In genomic region chr5:5486071-5486470, GRCm38 (mm10) we compare ENCODE assay signal across 26 mouse cellular contexts. TPM values are rescaled to one million over a fixed set of nuclear protein-coding genes. Genes with fewer than 3 reads are reported as not detected.
"Had no signal": no experiment of that assay in that cellular context is flagged by ENCODE, and none has a peak within 500 bp of the region (broad histone marks: within the 10 kb centered on the region; RNA-seq: fewer than 3 reads in every experiment).

No protein-coding gene starts in this region.

- H3K4me1 ChIP-seq: kidney, embryonic 15.5 days; liver, embryonic 13.5 days; midbrain, embryonic 15.5 days; neural tube, embryonic 12.5 days; neural tube, embryonic 15.5 days; stomach, embryonic 15.5 days had no signal

- H3K27ac ChIP-seq: kidney, embryonic 15.5 days; liver, embryonic 13.5 days; midbrain, embryonic 15.5 days; neural tube, embryonic 12.5 days; neural tube, embryonic 15.5 days; stomach, embryonic 15.5 days had no signal

- H3K4me2 ChIP-seq: kidney, embryonic 15.5 days; liver, embryonic 13.5 days; midbrain, embryonic 11.5 days; midbrain, embryonic 15.5 days; neural tube, embryonic 12.5 days; neural tube, embryonic 15.5 days; stomach, embryonic 15.5 days had no signal

- H3K4me3 ChIP-seq: kidney, embryonic 15.5 days; liver, embryonic 13.5 days; midbrain, embryonic 15.5 days; neural tube, embryonic 12.5 days; neural tube, embryonic 15.5 days; stomach, embryonic 15.5 days had no signal

- H3K36me3 ChIP-seq: kidney, embryonic 15.5 days; liver, embryonic 13.5 days; midbrain, embryonic 15.5 days; neural tube, embryonic 12.5 days; neural tube, embryonic 15.5 days; stomach, embryonic 15.5 days had no signal

- H3K9me3 ChIP-seq: kidney, embryonic 15.5 days; liver, embryonic 13.5 days; midbrain, embryonic 15.5 days; neural tube, embryonic 12.5 days; neural tube, embryonic 15.5 days; stomach, embryonic 15.5 days had no signal

- ATAC-seq: midbrain, embryonic 15.5 days had no signal

- H3K9ac ChIP-seq: kidney, embryonic 15.5 days; liver, embryonic 13.5 days; midbrain, embryonic 15.5 days; neural tube, embryonic 12.5 days; neural tube, embryonic 15.5 days; stomach, embryonic 15.5 days had no signal

- H3K27me3 ChIP-seq: kidney, embryonic 15.5 days; liver, embryonic 13.5 days; midbrain, embryonic 15.5 days; neural tube, embryonic 12.5 days; neural tube, embryonic 15.5 days; stomach, embryonic 15.5 days had no signal

- DNase-seq: kidney, postnatal 10 days; kidney, postnatal 36 days; layer of hippocampus, adult 9-11 months; liver, embryonic 13.5 days; lung, adult 2 months; lung, postnatal 14 days; lung, postnatal 4 days; right cerebral cortex, adult 18-20 months; right cerebral cortex, postnatal 14 days; spleen, adult 18-20 months; thymus, postnatal 25 days had no signal

RNA-seq across cellular contexts. Expression of gene 1700015F17Rik, which starts 7.1 kb away (rescaled TPM):
- total RNA-seq: layer of hippocampus, postnatal 25 days; liver, adult 2 months; megakaryocyte progenitor cell, adult 5-6 weeks; megakaryocyte-erythroid progenitor cell, adult 5-6 weeks had no signal
- polyA plus RNA-seq: kidney, embryonic 15.5 days; limb, embryonic 11.5 days; limb, embryonic 14.5 days; liver, adult 2 months; liver, embryonic 13.5 days; liver, embryonic 16.5 days; lung, adult 2 months; lung, embryonic 16.5 days; midbrain, embryonic 11.5 days; midbrain, embryonic 15.5 days; neural tube, embryonic 12.5 days; neural tube, embryonic 15.5 days; stomach, embryonic 15.5 days; thymus, postnatal 0 days had no signal
